Mouse (Mus musculus): ENCODE measurements at regions not wholly inside any gene's neighbourhood (a gene's known extent, or its start where the extent isn't known, plus 50 kb on each side); places are given as distances from the start of the nearest gene placed in this dataset.

DNA sequence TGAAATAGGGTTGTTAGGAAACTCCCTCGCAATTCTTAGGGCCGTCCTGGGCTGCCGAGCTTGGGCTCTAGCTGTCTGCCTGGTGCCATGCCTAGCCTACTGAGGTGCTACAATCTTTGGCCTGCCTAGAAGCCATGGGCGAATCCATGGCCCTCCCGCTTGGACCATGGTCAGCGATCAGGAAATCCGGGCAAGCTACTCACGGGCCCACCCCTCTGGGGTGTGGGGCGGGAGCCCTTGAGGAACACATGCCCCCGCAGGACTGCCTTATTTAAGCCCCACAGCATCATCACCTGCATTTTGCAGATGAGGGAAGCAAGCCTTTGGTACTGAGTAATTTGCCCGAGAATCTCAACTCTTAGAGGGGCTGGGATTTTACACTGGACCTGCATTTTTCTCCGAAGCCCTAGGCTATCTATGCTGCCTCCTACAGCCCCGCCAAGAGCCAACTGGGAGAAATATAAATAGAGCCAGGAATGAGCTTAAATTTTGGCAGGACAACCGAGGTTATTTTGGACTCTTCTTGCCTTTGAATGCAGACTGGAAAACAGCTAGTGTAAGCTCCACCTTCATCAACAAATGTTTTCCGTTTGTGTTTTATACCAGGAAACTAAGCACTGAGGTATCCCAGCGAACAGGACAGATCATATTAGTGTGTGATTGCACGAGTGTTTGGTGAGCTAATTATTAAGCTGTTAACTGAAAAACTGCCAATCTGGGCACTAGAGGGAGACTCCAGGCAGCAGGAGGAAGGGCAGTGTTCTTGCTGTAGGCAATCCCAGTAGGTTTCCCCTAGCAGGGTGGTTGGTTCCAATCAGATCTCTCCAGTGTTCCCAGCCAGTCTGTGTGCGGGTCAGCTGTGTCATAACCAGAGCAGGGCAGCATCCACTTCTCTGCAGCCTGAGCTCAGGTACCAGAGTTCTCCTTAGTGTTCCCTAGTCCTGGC, 183.6 kb upstream of the Foxn2 start:
- peak; percentile 58 for DNase-seq (ENCODE audit: low spot score)

DNA sequence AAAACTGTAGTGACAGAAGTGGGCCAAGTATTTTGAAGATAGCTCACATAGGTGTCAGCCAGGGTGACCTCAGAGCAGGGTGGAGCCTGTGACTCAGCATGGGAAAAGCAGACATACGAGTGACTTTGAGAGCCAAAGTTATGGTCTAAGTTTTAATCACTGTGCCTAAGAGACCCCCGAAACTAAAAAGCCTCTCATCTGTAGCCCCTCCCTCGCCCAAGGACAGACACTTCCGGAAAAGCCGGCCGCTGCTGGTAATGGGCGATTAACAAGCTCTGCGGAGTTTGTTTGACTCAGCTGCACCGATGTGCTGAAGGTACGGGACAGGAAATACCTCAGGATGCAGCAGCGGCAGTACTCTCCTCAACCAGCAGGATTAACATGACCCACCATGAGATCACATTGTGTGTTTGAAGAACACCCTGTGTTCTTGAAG, 182.1 kb upstream of the Foxn2 start:
- DNase-seq (ENCODE audit: low spot score) = no peak

DNA sequence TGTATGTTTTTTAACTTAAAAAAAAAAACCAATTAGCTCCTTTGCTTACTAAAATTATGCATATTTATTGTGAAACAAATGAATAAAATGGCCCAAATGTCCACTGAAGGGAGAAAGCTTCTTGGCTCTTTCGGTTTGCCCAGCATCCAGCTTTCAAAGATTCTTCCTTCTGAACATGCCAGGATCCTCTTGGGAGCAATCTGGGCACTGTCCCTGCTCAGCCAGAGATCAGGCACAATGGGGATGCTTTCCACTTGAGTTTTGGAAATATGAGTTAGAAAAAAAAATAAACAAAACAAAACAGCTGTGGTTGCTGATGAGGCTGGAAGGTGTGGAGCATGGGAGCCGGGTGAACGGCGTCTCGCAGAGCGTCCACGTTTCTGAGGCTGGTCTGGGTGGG, 180.3 kb upstream of the Foxn2 start:
- DNase-seq (ENCODE audit: low spot score) = no peak

DNA sequence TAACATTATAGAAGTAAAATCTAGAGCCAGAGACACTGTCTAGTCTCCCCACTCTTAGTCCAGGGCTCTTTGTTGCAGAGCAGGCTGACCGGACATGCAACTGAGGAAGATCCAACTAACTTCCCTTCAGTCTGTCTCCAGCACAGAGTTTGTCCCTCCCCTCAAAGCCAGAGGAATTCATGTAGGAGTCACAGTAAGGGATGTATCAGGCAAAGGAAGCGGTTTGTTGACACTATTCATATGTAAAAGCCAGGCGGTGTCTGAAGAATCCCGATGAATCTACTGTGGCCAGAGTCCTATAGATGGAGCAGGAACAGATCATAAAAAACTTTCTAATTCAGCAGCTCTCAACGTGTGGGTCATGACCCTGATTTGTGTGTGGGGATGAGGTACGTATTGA, 179.7 kb upstream of the Foxn2 start:
- no peak for DNase-seq (ENCODE audit: low spot score)

DNA sequence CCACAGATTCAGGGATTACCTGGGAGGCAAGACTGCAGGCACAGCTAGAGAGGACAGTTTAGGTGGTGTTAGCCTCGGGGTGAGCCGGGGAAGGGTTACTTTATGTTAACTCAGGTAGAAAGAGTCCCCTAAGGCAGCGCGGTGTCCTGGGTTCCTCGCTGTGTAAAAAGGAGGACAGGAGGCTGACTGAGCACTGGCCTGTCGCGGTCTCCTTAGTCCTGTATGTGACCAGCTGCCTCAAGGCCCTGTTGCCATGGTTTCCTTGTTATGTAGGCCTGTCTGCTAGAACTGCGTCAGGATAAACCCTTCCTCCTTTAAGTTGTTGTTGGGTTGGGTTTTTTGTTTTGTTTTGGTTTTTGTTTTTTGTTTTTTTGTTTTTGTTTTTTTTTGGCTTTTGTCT, 179.0 kb upstream of the Foxn2 start:
- no peak for DNase-seq (ENCODE audit: low spot score)

DNA sequence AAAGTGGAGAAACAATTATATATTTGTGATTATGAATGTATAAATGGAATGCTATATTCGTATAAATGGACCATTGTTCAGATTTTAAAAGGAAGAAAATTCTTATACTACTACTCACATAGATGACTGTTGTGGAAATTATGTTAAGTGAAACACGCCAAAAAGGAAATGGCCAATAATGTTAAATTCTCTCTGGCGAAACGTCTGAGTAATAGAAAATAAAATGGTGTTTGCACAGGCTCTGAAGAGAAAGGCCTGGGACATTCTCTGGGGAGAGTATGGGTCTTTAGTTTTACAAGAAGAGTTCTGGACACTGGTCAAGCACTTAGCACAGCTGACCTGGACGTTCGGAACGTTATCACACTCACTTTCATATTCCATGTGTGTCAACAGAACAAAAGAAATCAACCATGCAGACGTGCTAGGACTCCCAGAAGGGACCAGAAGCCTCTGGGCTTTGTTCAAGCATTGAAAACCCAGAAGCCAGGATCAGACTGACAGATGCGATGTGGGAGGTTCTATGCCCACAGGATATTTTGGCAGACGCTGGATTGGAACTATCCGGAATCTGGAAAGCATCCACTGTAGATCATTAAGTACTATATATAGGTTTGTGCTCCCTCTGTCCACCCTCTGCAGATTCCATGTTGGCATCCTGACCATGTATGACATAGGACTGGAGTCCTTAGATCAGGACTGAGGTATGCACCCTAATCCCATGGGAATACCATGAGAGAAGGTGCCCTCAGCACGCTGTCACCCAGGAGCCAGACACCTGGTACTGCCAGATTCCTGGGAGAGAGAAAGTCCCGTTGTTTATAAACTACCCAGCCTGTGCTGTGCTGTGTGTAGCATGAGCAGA, 178.0 kb upstream of the Foxn2 start:
- no peak for DNase-seq (ENCODE audit: low spot score)

DNA sequence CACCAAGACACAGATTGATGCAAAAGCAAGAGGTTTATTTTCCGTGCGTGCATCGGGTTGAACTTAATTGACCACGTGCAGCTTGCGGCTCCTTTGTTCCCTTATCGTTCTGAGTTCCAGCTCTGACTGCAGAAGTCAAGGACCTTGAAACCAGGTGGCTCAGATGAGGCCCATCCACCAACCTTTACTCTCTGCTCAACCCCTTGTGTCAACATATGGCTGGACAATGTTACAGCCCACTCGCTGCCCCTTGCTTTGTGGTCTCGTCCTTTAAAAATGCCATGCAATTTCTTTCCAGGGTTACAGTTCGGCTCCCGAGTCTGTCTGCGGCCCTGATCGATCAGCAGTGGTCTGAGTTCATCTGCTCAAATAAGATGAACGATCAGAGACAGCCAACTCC, 175.2 kb upstream of the Foxn2 start:
- no peak for DNase-seq (ENCODE audit: low spot score)

DNA sequence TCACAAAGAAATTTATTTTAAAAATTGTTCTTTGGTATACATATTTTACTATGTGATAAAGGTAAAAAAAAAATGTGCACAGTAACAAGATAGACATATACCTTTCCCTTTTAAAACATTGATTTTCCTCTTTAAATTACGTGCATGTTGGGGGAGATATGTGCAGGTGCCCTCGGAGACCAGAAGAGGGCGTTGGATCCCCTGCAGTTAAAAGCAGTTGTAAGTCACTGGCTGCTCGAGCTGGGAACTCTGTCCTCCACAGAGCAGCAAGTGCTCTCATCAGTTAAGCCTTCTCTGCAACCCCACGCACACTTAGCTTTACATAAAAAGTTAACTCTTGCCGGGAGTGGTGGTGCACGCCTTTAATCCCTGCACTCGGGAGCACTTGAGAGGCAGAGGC, 172.3 kb upstream of the Foxn2 start:
- no peak for DNase-seq (ENCODE audit: low spot score)

DNA sequence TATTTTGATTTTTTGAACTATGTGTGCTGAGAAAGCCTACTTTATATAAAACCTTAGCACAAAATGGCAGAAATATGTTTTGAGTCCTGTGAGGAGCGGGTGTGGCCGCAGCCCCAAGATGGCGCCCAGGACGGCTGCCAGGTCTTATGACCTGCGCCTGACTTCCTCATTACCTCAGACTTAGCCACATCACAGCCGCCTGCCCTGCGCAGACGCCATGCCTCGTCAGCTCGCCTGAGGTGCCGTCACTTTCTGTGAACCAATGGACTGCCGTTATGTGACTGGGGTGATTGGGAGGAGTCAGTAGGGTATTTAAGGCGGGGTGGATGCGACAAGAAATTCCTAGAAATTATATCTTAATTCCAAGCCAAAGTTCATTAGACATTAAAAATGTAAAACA, 171.7 kb upstream of the Foxn2 start:
- DNase-seq (ENCODE audit: low spot score) = no peak

DNA sequence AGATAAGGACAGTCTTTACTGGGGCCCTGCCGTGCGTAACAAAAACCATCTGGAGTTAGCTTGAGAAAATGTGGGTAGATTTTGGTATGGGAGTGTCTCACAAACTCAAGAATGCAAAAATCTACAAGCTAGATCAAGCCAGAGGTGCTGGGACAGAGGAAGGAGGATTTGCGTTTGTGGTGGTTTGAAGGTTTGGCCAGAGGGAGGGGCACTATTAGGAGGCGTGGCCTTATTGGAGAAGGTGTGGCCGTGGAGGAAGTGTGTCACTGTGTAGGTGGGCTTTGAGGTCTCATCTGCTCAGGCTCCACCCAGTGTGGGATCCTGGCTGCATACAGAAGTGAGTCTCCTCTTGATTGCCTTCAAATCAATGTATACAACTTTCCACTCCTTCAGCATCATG, 169.6 kb upstream of the Foxn2 start:
- no peak for DNase-seq (ENCODE audit: low spot score)

DNA sequence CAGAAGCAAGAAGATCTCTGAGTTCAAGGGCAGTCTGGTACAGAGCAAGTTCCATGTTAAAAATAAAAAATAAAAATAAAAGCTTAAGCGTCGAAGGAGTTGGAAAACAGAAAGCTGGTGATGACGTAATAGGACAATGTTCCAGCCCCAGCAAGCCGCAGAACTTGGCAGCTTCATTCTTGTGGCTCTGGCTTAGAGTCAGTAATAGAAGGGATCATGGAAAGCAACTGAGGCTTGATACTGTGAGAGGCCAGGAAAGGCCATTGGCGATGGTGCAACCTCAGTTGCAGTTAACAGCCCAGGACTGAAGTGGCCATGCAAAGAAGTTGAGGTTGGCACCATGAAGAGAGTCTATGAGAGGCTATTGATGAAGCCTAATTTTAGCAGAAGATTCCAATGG, 168.3 kb upstream of the Foxn2 start:
- no peak for DNase-seq (ENCODE audit: low spot score)

DNA sequence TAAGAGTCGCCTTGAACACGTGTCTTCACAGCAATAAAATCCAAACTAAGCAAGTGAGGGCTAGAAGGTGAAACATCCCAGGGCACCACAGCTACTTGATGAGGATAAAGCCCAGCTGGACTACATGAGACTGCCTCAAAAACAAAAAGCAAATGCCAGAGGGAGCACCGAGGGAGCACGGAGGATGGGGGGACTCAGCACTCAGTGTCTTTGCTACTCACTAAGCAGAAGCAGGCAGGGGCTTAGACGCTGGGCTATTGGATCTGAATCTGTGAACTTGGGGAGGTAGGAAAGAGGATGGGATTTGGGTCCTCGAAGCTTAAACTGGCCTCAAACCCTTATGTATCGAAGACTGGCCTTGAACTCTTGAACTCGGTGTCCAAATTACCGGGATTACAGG, 167.0 kb upstream of the Foxn2 start:
- no peak for DNase-seq (ENCODE audit: low spot score)

DNA sequence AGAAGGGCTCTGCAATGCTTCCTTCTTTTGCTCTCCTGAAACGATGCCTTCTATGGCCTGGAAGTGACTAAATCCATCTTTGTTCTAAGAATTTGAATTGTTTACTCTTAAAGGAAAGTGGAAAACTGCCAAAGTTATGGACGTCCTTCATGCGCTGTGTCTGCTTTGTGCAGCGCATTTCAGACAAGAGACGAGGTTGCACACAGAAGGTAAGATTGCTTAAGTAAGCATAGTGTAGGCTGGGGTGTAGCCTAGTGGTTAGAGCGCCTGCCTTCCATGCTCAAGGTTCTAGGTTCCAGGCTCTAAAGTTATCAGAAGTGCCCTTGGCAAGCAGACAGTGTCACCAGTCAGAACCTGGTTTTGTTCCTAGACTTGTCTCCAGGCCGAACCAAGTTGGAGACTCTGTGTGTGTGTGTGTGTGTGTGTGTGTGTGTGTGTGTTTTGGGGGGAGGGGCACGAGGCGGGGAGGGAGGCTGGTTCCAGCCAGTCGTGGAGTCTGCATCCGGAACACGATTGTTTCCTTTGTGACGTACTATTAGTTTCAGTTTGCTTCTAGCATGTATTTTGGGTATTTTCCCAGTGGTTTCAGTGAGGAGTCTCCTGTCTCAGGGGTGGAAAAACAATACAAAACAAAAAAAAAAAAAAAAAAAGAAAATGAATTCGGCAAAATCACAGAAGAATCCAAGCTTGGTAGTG, 166.4 kb upstream of the Foxn2 start:
- no peak for DNase-seq (ENCODE audit: low spot score)

DNA sequence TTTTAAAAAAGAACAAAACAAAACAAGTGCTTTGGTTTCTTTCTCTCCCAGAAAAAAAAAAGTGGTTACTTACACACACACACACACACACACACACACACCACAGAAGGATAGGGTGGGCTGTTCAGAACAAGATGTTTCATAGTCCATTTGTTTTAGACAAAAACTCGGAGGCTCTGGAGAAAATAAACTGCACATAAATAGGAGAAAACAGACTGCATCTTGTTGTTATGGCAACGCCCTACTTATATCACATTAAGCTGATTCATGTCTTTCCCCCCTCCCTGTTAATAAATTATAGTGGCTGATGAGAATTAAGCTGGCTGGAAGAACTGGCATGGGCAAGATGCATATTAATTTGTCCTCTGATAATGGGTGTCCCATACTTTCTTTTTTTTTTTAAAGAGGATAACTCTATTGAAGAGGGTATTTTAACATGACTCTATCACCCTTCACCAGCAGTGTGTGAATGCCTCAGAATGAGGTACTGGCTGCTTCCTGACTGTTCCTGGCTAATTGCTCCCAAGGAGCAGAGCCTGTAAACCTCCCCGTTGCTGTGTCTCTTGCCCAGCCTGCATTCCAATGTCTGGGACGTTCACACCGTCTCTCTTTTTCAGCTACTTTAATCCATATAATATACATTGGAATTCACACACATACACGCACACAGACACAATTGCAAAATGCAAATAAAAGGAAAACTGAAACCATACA, 165.6 kb upstream of the Foxn2 start:
- no peak for DNase-seq (ENCODE audit: low spot score)

DNA sequence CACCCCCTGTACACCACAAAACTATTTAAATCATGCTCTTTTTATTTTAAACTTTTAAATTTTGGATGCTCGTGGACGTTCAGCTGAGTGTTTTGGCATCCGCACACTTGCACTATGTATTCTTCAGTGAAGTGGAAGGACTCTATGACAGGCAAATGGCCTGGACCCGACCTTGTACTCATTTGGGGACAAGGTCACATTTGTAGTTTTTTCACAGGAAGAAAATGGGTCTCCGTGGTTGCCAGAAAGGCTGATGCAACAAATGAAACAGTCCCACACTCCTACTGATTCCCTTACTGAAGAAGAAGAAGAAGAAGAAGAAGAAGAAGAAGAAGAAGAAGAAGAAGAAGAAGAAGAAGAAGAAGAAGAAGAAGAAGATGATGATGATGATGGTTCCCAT, 160.9 kb upstream of the Foxn2 start:
- no peak for DNase-seq (ENCODE audit: low spot score)

DNA sequence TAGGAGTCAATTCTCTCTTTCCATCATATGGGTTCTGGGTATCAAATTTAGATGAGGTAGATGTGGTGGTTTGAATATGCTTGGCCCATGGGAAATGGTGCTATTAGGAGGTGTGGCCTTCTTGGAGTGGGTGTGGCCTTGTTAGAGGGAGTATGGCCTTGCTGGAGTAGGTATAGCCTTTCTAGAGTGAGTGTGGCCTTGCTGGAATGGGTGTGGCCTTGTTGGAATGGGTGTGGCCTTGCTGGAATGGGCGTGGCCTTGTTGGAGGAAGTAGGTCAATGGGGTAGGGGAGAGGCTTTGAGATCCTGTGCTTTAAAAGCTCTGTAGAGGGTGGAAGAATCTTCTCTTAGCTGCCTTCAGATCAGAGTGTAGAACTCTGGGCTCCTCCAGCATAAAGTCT, 157.8 kb upstream of the Foxn2 start:
- DNase-seq (ENCODE audit: low spot score) = no peak

DNA sequence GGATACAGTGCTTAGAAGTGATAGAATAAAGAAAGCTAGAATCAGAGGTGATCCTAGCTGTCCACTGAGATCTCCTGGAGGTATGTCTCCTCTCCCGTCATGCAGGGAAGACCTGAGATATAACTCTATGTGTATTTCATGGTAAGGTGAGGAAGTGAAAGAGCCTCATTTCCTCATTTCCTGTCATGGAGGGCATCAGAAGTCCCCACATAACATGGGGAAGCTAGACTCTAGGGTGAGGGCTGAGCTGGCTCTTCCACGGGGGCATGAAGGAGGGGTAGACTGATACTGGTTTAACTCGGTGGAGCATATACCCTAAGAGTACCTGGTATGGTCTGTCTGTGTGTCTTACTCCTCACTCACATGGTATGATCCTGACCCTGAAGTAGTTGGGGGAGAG, 156.0 kb upstream of the Foxn2 start:
- no peak for DNase-seq (ENCODE audit: low spot score)

DNA sequence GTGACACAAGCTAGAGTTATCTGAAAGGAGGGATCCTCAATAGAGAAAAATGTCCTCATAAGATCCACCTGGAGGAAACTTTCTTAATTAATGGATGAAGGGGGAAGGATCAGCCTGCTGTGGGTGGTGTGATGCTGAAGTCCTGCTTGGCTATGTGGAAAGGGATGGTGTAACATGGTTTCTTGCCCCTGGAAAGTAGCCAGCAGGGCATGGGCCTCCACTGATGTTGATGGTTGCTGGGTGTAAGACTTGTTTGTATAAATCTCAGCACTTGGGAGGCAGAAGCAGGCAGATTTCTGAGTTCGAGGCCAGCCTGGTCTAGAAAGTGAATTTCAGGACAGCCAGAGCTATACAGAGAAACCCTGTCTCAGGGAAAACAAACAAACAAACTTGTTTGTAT, 152.7 kb upstream of the Foxn2 start:
- DNase-seq (ENCODE audit: low spot score) = no peak

DNA sequence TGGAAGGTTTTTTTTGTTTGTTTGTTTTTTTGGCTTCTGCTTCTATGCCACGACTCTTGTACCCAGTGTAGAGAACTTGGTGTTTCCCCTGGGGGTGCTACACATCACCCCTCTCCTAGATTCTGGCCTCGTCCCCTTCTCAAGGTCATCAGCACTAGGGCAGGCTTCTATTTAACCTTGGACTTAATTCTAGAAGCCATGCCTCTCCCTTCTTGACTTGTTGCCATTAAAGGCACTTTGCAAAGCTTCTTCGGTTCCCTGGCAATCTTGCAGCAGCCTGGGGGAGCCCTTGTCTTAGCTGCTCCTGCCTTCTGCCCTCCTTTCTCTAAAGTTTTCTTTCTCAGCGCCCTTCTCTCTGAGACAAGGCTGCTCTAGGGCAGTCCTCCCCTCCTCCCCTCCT, 143.0 kb upstream of the Foxn2 start:
- DNase-seq (ENCODE audit: low spot score) = no peak

DNA sequence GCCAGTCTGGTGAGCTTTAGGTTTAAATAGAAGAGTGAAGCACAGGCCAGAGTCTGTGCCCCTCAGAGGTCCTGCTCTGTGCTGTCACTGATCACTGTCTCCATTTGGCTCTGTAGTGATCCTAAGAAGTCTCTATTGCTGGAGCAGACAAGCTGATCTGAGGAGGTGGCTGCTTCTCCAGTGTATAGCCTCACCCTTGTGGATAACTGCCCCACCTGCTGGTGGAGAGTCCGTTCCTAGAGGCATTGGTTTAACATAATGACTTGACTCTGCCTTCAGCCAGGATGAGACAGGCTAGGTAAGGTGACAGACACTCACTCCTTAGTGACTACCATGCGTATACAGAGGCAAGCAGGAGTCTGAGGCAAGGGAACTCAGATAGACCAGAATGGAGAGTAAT, 136.5 kb upstream of the Foxn2 start:
- DNase-seq (ENCODE audit: low spot score) = peak; percentile 38

DNA sequence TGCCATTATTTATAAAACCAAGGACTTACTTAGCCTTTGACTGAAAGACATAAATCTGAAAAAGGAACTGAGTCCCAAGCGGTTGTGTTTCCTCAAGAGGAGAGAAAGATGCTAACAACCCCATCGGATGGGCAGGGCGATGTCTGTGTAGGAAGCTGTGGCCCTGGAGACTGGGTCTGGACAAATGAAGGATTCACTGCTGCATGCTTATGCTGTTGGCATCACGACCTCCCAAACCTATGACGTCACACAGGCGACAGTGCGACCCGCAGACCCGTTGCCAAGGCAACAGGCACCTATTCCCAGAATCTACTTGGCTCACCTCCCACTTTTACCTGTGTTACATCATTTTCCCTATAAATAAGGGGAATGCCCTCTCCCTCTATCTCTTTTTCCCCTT, 135.3 kb upstream of the Foxn2 start:
- no peak for DNase-seq (ENCODE audit: low spot score)

DNA sequence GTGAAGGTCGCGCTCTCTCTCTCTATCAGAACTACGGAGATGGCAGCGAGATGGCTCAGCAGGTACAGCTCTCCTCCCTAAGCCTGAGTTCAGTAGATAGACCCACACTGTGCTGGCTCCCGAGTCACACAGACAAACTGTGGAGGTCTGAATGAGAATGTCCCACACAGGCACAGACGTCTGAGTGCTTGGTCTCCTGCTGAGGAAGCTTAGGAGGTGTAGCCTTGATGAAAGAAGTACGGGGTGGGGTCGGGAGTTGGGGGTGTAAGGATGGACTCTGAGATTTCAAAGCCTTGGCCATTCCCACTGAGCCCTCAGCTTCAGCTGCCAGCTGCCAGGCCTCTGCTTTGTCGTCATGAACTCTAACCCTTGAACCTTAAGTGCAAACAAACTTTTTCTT, 134.2 kb upstream of the Foxn2 start:
- DNase-seq (ENCODE audit: low spot score) = no peak
